Mouse (Mus musculus) cerebellum, adult 9-11 months (tissue): ENCODE measurements around the gene Zfp870.
A peak's percentile ranks its signal among the peaks of the same experiment; 100 is the strongest.
"Not testable (repeated sequence)": the region's sequence is repeated elsewhere in the genome, so short reads cannot be mapped to it uniquely, and the experiment has no call there.

Experiments
- DNase-seq: peaks from one replicate; pipeline ENCODE4 v3.0.0; 2022

The Zfp870 gene

GRCm38 (mm10) chr17:32867266-32867665 lies 24.2 kb downstream of the Zfp870 start:
- DNase-seq: not testable (repeated sequence)

GRCm38 (mm10) chr17:32856713-32857112 lies 34.7 kb downstream of the Zfp870 start:
- DNase-seq: not testable (repeated sequence)

- no peak for DNase-seq
Measured at GRCm38 (mm10) chr17:32851581-32851980, 39.9 kb downstream of the Zfp870 start.

GRCm38 (mm10) chr17:32841388-32841787 lies 50.1 kb downstream of the Zfp870 start:
- DNase-seq: no peak

- no peak for DNase-seq
Measured at GRCm38 (mm10) chr17:32839083-32839802, 52.2 kb downstream of the Zfp870 start.

GRCm38 (mm10) chr17:32830418-32830782 lies 61.0 kb downstream of the Zfp870 start:
- DNase-seq: no peak

GRCm38 (mm10) chr17:32829540-32830417 lies 61.7 kb downstream of the Zfp870 start, which contains the start of gene Zfp799:
Gene Zfp799 (minus strand): TSS chr17:32830261.
- DNase-seq: peak; percentile 84
